Mouse (Mus musculus): ENCODE results near the gene AI837181. TPM values are rescaled to one million over a fixed set of nuclear protein-coding genes. Genes with fewer than 3 reads are reported as not detected.
"Not testable (repeated sequence)": the region's sequence is repeated elsewhere in the genome, so short reads cannot be mapped to it uniquely, and the experiment has no call there.

The AI837181 gene
- total RNA-seq (2021): 10 to 100 TPM; 74.7 to 75.3 TPM
- long read RNA-seq, transcript AI837181-202 (2 exons, 1,528 nt): major isoform, 45 of 84 reads
- long read RNA-seq, transcript AI837181-201 (2 exons, 1,529 nt): minor isoform, 6 of 84 reads
- long read RNA-seq, partial matches to known transcripts: 0 of 84 reads
- long read RNA-seq, other reads (novel, unspliced or antisense): 33 of 84 reads

DNA sequence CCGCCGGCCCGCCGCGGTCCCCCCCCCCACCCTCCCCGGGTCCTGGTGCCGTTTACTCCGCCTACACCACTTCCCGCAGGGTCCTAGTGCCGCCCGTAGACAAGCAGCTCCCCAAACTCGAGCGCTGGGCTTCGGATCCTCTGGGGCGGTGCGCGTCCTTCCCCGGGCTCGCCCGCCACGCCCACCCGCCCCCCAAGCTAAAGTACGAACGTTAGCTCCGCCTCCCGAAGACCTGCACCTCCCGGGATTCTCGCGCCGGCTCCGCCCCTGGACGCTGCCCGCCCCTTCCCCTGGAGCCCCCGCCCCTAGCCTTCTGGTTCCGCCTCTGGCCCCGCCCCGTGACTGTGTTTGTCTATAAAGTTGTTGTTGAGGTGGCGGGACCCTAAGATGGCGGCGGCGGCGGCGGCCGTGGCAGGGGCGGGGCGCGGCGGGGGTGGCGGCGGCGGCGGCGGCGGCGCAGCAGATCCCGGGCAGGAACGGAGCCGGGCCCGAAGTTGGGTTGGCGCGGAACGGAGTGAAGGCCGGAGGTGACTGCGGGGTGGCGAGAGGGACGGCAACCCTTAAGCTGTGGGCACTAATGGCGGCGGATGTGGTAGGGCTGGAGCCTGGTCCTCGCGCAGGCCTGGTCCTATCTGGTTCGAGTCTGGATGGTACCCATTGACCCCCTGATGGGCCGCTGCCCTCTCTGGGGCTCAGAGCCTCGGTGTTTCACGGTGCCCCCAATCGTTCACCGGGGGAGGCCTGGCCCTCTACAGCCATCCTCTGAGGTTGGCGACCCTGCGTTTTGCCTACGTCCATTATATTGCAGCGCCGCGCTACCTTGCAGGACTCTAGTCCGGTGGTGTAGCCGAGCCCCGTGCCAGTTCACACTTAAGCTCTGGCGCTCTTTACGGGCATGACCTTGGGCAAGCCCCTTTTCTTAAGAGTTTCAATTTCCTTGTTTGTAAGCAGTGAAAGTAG is at the start of gene AI837181, which contains the start of gene Drap1:
Gene AI837181 (plus strand): TSS at position 363 of the 960 bp plus-strand sequence.
Gene Drap1 (minus strand): TSS at position 198 of the 960 bp plus-strand sequence.
- DNase-seq (ENCODE audit: low spot score in 2 of 2): peak; percentile 89 to 94

DNA sequence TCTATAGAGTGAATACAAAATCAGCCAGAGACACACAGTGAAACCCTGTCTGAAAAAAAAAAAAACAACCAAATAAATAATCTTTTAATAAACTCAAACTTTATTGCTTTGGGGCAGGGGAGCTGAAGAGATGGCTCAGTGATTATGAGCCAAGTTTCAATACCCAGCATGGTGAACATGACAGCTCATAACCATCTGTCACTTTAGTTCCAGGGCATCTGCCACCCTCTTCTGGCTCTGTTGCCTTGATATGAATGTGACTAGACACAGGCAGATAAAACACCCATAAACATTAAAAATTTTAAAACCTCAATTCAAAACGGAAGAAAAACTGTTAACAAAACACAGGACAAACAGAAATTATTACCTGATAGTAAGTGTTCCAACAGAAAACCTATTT is 47.5 kb upstream of the AI837181 start:
- peak; percentile 60 to 93 for DNase-seq (ENCODE audit: low spot score in 2 of 2)

DNA sequence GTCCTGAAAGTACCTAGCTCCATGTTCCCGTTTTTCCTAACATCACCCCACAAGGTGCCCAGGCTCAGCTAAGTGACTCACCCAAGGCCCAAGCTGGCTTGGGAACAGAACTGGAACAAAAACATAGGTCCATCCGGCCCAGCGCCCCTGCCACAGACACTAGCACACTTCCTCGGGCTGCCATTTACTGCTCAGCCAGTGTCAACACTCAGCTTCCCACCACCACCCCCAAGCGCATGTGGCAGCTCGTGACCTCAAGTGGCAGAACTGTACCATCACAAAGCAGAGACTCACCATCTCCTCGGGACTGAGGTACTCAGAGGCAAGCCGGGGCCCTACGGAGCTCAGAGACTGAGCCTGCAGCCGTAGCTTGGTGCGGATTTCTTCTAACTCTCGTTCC is 41.6 kb upstream of the AI837181 start:
- DNase-seq (ENCODE audit: low spot score in 2 of 2): no peak

DNA sequence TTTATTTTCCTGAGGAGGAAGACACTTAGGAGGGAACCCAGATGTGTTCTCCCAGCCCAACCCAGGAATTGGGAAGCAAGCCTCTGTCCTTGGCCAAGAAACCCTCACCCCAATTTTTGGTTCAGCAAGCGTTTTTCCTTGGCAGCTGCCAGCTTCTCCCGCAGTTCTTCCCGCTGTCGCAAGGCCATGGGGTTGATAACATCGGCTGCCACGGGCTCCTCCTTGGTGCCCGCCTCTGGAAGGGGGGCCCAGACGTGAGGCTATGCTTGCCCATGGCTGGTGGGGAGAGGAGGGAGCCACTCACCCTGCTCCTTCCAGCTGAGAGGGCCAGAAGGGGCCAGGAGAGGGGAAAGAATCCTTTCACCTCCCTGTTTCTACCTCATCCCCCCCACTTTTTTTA is 40.2 kb upstream of the AI837181 start:
- no peak for DNase-seq (ENCODE audit: low spot score in 2 of 2)

DNA sequence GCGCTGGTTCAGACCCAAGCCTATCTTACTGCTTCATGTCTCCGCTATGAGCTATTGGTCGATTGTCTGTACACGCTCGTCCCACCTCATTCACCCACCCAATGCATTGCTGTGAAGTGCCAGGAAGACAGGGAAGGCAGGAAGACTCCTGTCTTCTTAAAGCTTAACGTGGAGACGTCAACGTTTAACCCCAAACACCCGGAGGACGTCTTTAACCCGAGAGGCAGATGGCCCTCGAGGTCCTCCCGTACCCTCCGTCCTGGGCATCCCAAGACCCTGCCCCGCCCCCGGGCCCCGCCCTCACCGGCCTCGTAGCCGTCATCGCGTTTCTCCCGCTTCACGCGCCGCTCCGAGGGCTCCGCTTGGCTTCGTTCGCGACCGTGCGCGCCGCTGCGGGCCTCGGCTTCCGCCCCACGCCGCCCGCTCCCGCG is 36.9 kb upstream of the AI837181 start:
- DNase-seq (ENCODE audit: low spot score in 2 of 2): no peak

DNA sequence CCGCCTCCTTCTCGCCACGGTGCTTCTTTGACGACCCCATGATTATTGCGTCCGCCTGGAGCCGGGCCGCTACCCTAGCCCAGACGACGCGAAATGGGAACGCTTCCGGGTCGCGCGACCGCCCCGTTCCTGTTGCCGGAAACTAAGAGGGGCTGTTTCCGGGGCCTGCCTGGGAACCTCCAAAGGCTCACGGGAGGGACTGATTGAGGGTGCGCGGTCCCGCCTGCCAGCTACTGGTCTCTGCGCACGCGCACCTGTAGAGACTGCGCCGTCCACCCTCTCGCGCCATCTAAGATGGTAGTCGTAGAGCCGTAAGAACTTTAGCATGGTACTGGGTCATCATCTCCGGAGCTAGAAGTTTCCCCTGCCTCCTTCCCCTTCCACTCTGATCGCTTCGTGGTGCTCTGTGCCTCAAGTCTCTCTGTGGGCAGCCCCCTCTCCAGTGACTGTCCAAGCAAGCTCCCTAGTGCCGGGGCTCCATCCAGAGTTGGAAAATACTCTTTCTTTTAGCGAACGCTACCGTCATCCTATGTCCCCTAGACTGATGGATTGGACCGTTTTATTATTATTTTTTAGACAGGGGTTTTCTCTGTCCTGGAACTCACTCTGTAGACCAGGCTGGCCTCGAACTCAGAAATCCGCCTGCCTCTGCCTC is 36.2 kb upstream of the AI837181 start, which contains the start of gene Sart1:
Gene Sart1 (minus strand): TSS at position 116 of the 655 bp plus-strand sequence.
- peak; percentile 95 to 98 for DNase-seq (ENCODE audit: low spot score in 2 of 2)

DNA sequence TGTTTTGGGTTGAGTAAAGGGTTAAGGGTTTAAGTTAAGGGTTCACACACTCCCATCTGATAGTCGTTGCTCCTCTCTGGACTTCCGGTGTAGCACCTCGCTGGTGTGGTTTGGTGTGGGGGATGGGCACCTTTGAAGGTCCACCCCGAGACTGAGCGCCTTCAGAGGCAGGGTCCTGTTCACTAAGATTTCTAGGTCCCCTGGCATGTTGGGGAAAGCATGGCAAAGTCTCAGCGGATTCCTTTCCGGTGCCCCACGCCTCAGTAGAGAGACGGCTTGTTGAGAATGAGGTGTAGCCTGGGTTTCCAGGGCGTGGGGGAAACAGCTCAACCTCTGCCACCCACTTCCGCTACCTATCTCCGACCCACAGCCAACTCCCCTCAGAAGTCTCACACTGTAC is 35.3 kb upstream of the AI837181 start:
- DNase-seq (ENCODE audit: low spot score in 2 of 2): no peak

DNA sequence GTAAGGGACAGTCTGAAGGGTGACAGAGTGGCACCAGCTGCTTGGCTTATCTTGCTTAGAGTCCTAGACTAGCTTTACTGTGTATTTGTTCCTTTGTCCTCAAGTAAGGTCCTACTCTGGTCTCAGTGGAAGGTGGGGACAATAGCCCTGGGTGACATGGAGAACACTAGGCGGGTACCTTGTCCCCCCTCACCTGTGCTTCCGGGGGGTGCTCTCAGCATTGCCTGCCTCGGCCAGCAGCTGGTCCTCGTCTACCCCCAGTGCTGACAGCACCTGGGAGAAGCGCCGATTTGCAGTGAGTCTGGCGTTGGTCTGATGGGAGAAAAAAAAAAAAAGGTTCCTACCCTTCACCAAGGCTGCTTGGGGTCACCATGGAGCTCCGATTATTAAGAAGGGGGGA is 34.5 kb upstream of the AI837181 start:
- DNase-seq (ENCODE audit: low spot score in 2 of 2): no peak

DNA sequence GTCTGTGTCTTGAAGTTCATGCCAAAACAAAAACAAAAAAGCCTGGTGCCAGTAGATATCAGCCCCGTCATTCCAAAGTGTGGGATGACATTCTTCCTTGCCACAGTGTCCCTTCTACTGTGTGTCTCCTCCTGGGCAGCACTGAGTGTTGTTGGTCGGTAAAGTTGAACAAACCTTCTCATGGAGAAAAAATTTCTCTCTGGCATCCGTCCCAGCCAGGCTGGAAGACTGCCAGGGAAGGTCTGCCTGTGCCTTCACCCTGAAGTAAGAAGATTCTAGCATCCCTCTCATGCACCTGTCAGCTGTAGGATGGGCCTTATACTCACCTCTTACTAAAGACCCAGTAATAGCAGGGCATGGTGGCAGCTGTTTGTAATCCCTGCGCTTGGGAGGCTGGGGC is 32.1 kb upstream of the AI837181 start:
- DNase-seq (ENCODE audit: low spot score in 2 of 2): no peak

DNA sequence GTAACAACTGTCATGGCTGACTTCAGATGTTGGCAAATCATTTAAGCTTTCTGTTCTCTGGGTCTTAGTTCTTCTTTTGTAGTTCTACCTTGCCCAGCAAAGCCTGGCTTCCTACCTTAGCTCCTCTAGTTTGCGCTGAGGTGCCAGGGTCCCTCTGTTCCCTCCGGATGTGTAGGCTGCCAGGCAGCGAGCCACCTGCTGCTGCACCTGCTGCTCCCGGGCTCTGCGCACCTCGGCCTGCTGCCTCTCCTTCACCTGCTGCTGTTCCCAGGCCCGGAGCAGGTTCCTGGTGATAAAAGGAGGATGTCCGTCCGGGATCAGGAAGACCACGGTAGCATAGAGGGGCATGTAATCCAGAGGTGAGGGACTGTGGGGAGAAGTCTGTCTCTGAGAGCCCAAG is 30.8 kb upstream of the AI837181 start:
- no peak for DNase-seq (ENCODE audit: low spot score in 2 of 2)

DNA sequence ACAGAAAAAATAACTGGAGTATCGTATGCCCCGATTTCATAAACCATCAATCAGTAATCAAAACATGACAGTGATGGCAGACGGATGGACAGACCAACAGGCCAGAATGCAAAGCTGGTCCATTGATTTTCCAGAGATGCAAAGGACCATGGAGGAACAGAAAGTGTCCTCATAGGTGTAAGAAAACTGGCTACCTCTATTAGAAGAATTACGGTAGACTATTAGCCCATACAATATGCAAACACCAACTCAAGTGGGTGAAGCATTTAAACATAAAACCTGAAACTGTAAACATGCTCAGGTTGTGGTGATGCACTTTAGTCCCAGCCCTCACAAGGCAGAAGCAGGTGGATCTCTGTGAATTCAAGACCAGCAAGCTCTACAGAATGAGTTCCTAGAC is 29.6 kb upstream of the AI837181 start:
- DNase-seq (ENCODE audit: low spot score in 2 of 2): no peak

DNA sequence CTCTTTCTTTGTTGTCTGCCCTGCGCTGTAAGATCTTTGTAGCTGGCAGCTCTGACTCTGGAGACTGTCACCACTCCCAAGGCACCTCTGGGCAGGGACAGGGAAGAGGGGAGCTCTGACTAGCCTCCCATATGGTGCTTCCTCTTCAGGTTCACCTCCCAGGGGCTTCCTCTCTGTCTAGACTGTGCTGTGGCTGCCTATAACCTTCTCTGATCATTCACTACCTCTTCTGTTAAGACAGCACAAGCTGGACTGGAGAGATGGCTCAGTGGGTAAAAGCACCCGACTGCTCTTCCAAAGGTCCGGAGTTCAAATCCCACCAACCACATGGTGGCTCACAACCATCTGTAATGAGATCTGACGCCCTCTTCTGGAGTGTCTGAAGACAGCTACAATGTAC is 23.9 kb upstream of the AI837181 start:
- not testable (repeated sequence) for DNase-seq (ENCODE audit: low spot score in 2 of 2)

DNA sequence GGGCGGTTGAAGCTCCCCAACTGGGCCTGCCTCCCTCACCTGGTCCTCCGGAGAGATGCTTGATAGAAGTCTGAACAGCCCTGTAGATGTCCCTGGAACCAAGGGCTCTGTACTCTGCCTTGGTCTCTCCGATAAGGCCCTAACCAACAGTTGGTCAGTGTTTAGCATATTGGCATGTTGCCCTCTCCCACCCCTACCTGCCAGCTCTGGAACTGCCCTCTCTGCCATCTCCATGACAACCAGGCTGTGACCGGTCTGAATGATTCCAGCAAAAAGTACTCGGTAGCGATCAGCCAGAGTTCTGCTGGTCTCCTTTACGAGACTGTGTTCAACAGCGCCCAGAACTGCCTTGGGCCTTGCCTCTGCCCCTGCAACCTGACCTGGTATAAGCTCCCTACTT is 22.7 kb upstream of the AI837181 start, which contains the start of gene Tsga10ip:
Gene Tsga10ip (minus strand): TSS at position 234 of the 400 bp plus-strand sequence.
- DNase-seq (ENCODE audit: low spot score in 2 of 2): no peak

DNA sequence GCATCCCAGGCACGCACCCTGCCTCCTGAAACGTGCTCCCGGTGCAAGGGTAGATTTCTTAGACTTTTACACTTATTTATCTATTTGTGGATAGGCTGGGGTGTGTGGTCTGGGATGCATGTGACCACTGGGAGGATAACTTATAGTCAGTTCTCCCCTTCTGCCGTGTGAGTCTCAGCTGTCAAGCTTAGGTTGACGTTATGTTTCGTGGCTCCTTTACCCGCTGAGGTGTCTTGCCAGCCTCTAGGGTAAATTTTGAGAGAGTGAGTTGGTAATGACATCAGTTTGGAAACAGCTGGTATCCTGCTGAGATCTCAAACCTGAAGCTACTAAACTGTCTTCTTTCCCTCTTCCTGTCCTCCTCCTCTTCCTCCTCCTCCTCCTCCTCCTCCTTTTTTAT is 19.0 kb upstream of the AI837181 start:
- DNase-seq (ENCODE audit: low spot score in 2 of 2): no peak

DNA sequence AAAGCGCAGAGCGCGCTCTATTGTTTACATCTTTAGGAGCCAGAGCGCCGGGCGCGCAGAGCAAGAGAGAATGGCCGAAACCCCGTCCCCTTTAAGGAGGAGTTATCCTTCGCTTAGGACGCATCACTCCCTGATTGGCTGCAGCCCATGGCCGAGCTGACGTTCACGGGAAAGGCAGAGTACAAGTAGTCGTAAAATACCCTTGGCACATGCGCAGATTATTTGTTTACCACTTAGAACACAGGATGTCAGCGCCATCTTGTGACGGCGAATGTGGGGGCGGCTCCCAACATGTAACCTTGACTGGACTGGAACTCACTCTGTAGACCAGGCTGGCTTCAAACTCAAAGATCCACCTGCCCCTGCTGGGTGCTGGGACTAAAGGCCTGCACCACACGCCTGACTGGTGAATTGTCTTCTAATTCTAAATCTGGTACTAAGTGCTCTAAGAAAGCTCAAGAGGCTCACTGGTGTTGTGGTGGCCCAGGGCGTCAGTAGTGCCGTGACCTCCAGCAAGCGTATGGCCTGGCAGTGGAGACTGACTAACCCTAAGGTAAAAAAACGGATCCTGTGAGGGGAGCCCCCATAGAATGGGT is 18.3 kb upstream of the AI837181 start:
- DNase-seq (ENCODE audit: low spot score in 2 of 2): peak in 1 of 2 experiments; percentile 62

DNA sequence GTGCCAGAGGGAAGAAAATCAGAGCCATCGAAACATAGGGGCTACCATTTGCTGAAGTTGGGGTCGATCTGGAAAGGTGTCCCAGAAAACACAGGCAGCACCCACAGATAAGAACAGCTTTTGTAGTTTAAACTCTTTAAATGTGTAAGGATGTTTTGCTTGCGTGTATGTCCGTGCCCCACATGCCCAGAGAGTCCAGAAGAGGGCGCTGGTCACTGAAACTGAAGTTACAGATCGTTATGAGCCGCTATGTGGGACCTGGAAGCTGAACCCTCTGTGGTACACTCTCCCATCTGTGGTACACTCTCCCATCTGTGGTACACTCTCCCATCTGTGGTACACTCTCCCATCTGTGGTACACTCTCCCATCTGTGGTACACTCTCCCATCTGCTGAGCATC is 17.8 kb upstream of the AI837181 start:
- DNase-seq (ENCODE audit: low spot score in 2 of 2): peak in 1 of 2 experiments; percentile 78

DNA sequence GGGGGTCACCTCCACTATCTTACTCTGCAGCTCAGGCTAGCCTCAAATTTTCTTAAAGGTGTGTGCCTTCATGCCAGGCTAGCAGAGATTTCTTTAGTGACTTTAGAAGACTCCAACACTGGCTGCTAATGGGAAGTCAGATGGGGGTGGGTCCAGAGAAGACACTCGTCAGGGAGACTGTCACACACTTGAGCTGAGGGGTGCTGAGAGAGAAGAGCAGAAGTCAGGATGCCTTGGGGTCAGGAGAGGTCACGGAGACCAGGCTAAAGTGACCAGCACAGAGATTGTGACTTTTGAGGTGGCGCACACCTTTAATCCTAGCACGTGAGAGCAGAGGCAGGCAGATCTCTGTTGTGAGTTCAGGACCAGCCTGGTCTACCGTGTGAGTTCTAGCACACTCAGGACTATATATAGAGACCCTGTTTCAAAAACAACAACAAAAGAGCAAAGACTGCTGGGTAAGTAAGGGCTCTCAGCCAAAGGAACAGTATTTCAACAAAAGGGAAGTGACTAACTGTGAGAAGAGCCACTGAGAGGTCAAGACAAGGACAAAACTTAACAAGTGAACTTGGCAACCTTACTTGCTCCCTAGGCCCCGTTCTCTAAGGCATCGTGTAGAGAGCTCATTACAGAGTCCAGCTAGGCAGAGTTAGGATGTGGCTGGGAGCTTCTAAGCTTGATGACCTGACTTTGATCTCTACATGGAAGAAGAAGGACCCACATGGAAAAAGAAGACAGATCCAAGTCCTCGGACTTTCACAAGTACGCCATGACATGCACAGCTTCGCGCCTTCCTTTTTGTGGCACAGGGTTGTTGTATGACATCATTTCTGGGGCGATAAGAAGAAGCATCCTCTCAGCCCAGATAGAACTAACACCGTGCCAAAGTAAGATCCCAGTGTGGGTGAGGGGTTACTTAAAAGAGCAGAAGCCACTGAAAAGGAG is 16.6 kb upstream of the AI837181 start:
- no peak for DNase-seq (ENCODE audit: low spot score in 2 of 2)

DNA sequence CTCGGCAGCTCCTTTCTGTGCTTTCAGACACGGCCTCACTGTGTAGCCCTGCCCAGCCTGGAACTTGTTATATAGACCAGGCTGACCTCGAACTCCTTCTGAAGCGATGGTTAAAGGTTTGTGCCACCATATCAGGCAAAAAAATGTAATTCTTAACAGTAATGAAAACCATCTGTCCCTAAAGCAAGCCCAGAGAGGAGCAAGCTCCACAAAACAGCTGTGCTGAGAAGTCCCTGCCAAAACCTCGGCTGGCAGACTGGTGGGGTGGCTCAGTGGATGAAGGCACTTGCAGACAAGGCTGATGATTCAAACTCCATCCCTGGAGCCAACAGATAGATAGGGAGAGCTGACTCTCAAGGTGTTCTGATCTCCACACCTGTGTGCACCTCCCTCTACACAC is 15.9 kb upstream of the AI837181 start:
- DNase-seq (ENCODE audit: low spot score in 2 of 2): no peak

DNA sequence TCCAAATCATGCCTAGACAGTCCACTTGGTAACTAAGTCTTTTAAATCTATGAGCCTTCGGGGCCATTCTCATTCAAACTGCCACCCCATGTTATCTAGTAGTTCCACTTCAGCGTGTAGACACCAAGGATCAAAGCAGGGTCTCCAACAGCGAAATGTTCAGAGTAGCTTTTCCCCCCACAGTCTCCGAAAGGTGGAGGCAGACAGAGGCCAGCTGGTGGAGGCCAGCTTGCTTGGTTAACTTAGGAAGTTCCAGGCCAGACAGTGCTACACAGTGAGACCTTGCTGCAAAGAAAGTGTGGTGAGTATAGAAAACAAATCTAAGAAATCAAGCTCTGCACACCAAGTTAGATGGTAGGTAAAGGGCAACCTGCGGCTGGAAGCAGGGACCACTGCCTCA is 14.3 kb upstream of the AI837181 start:
- DNase-seq (ENCODE audit: low spot score in 2 of 2): no peak

DNA sequence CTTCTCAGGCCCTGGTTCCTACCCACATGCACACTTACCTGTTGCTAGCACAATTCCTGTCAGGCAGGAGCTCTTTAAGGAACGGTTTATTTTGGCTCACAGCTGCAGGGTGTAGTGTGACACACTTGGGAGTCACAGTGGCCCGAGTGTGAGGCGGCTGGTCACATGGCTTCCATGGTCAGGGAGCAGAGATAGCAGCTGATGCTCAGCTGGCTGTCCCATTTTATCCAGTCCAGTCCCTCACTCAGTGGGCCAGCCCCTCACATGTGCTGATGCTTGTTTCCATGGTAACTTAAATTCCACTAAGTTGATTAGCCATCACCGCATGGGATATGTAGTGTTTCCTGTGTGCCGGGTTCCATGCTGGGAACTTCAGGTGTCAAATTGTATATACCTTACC is 13.0 kb upstream of the AI837181 start:
- DNase-seq (ENCODE audit: low spot score in 2 of 2): no peak
